Mouse (Mus musculus) lung, adult 10 weeks (tissue): ENCODE measurements around the gene Sde2. TPM values are rescaled to one million over a fixed set of nuclear protein-coding genes. Genes with fewer than 3 reads are reported as not detected.

Source experiments
- polyA plus RNA-seq: library from polyadenylated mRNA; stranded (reverse); fragments of 350-450 nt; fragmentation: Illumina TruSeq; extraction: RNeasy Lipid Tissue Mini Kit (QIAGEN cat#74804); gene quantifications from one replicate; pipeline ENCODE4 v1.2.3, GENCODE M21; 2014; ENCODE audit warnings: low read depth, low replicate concordance; ENCODE audit not compliant: insufficient read depth

Gene Sde2
- 8.4 TPM for polyA plus RNA-seq

DNA sequence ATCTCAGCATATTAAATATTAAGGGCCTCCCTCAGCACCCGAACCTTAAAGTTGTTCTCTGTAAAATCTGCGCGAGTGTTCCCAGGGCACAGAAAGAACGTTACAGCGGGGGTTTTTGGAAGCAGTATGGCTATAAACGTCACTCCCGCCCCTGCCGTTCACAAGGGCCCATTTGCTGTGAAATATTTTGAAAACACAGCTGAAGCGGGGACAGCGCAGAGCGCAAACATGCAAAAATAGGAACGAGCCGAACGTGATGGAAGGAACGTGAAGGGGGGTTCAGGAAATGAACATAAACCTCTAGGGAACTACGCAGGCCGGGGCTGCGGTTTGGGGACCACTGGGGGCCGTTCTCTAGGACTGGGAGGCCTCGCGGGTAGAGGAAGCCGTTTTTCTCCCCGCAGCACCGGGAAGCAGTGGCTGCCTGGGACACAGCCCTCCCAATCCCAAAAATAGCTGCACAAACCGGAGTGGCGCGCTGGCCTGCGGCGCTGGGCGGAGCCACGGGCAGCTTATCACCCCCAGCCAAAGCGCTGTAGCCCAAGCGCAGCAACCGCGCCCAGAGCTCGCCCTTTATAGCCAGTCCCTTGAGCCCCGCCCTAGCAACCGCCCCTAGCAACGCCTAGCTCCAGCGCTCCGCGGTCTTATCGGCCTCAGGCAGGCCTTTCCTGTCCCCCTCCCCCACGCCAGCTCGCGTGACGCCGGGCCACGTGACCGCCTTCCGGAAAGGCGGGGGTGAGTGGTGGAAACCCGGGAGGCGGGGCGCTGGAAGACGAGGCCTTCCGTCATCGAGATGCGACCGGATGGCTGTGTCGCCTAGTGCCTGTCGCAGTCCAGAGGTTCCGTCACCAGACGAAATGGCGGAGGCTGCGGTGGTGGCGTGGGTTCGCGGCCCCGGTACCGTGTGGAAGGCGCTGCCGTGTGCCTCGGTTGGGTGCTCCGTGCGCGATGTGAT is at the start of gene Sde2:
TSS of gene Sde2 (plus strand) at position 812 of the 955 bp plus-strand sequence.

DNA sequence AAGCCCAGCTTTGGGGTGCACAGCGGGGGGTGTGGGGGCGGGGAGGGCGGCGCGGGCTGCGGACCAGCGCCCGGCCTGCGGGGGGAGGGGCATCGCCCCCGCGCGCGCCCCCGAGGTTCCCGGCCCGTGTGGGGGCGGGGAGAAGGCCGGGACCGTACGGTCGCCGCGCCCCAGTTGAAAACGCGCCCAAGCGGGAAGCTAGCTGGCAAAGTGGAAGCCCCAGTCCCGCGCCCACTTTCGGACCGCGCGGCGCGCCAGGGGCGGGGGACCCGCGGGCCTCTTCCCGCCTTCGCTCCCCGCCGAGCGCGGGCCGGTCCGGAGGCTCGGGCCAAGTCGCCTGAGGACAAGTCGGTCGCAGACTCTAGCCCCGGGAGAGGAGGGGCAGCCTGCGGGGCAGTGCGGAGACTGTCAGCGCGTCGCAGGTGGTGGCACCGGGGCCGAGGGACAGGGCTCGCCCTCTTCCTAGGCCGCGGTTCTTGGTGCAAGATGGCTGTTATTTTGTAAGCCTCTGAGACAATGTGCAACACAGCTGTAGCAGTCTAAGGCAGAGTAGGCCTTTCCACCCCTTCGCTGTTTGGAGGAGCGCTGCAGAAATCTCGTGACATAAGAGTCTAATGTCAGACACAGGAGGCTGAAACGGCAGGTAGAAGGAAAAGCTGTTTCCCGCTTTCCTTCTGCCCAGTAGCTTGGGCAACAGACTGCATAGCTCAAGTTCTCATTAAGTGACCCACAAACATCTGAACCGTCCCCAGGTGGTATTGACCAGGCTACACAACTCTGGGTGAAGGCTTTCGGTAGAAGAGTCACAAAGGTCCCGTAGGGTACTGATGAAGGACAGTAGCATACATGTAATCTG is 36.8 kb upstream of the Sde2 start, which contains the start of gene H3f3a:
TSS of gene H3f3a (minus strand) at position 59 of the 856 bp plus-strand sequence.

DNA sequence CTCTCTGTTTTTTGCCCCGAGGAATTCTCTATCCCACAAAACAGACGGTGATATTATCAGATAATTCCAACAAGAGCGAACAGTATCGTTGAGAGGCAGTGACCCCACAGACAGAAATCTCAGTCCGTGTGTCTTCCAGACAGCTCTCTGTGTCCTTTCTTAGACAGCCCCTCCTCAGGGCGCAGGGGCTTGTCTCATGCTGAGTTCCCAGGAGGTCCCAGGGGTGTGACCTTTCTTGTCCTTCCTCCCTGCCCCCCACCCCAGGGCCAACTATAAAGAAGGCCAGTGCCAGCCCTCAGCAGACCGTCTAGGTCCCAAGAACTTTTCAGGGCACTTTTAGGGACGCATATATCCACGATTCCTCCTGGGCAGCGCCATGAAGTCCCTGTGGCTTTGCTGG is 41.9 kb downstream of the Sde2 start, which contains the start of gene Lefty2:
TSS of gene Lefty2 (plus strand) at position 301 of the 400 bp plus-strand sequence.

DNA sequence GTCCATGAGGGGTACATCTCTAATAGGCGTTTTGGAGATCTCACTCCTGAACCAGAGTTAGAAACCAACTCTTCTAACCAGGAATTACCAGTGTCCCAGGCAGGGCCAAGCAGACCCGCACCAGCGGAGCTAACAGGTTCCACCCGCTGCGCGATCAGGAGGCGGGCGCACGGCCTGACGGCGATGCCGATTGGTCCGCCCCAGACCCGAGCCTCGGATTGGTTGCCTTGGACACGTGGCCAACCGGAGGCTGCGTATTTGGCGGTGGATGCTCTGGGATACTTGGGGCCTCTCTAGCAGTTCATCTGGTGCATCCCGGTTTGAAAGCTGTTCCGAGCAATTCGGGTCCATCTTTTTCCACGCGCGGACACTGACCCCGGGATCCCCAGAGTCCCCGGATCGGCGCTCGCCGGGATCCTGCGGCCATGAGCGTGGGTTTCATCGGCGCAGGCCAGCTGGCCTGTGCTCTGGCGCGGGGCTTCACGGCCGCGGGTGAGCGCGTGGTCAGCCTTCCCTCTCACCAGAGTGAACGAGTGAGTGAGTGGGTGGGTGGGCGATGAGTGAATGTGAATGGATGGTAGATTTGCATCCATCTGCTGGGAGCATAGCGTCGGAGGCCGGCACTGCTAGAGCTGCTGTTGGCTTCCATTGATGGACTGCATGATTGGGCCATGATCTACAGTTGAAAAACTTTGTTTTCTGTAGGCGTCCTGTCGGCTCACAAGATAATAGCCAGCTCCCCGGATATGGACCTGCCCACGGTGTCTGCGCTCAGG is 53.3 kb downstream of the Sde2 start, which contains the start of gene Pycr2:
TSS of gene Pycr2 (plus strand) at position 255 of the 776 bp plus-strand sequence.

Other genes with a start within 250 kb of the Sde2 start
- 1.6 TPM for gene Lin9, start 210.0 kb upstream of the Sde2 start, polyA plus RNA-seq
- gene Mixl1, start 154.1 kb upstream of the Sde2 start, polyA plus RNA-seq = not detected
- 15.9 TPM for gene Acbd3, start 125.1 kb upstream of the Sde2 start, polyA plus RNA-seq
- gene H3f3a, start 37.2 kb upstream of the Sde2 start, polyA plus RNA-seq = 964 TPM
- gene Lefty2, start 42.0 kb downstream of the Sde2 start, polyA plus RNA-seq = not detected
- gene Pycr2, start 53.2 kb downstream of the Sde2 start, polyA plus RNA-seq = 38.1 TPM
- gene Lefty1, start 83.9 kb downstream of the Sde2 start, polyA plus RNA-seq = 4.6 TPM
- gene Tmem63a, start 91.2 kb downstream of the Sde2 start, polyA plus RNA-seq = 24.2 TPM
- gene Ephx1, start 169.8 kb downstream of the Sde2 start, polyA plus RNA-seq = 142 TPM
- gene 9130409I23Rik, start 200.1 kb downstream of the Sde2 start, polyA plus RNA-seq = not detected